Mouse (Mus musculus): ENCODE measurements around the gene Lsm3. TPM values are rescaled to one million over a fixed set of nuclear protein-coding genes. Genes with fewer than 3 reads are reported as not detected.

The Lsm3 gene
- total and polyA plus RNA-seq, 3 experiments = 238 to 259 TPM; not detected in 1

- TF ChIP-seq USF1 (IDR thresholded peaks at IDR 0.05; ENCODE audit: low read depth, low read length) = no peak
- no peak for TF ChIP-seq NELFE (IDR thresholded peaks at IDR 0.05; ENCODE audit: low read depth, low read length)
- no peak overlapping the region for H3K9ac ChIP-seq (ENCODE audit: control insufficient read depth, low read depth, low read length, poor library complexity, severe bottlenecking)
- no peaks in the 10 kb centered on the region for H3K36me3 ChIP-seq (ENCODE audit: control insufficient read depth in 1 of 2, insufficient read depth in 2 of 2, low read length in 2 of 2)
- no peak for DNase-seq (ENCODE audit: low read depth, low spot score)
- no peak overlapping the region for H3K4me3 ChIP-seq (ENCODE audit: control insufficient read depth in 1 of 2, insufficient read depth in 1 of 2, low read depth in 2 of 2, low read length in 2 of 2)
- no peaks in the 10 kb centered on the region for H3K79me2 ChIP-seq (ENCODE audit: control insufficient read depth, insufficient read depth, low read length, poor library complexity)
- no peaks in the 10 kb centered on the region for H3K4me1 ChIP-seq (ENCODE audit: control insufficient read depth in 1 of 2, insufficient read depth in 2 of 2, low read length in 2 of 2)
- H3K9me3 ChIP-seq (replicated peaks; ENCODE audit: insufficient read depth, low read length) = no peaks in the 10 kb centered on the region
- H3K27ac ChIP-seq (ENCODE audit: control insufficient read depth, low read depth, low read length) = no peak overlapping the region
- H3K27me3 ChIP-seq (ENCODE audit: control insufficient read depth in 1 of 2, insufficient read depth in 2 of 2, low read length in 2 of 2) = peaks cover 0 to 1% of the 10 kb centered on the region in 2 experiments; a peak in 1 of 4 replicates
Measured at GRCm38 (mm10) chr6:91541276-91541675, 25.5 kb downstream of the Lsm3 start.

- Histone ChIP-seq H3K9ac (ENCODE audit: control insufficient read depth, low read depth, low read length, poor library complexity, severe bottlenecking) (no peak overlapping the region), H3K27ac (ENCODE audit: control insufficient read depth, low read depth, low read length) (no peak overlapping the region), H3K79me2 (ENCODE audit: control insufficient read depth, insufficient read depth, low read length, poor library complexity) (no peaks in the 10 kb centered on the region), H3K27me3 (ENCODE audit: control insufficient read depth in 1 of 2, insufficient read depth in 2 of 2, low read length in 2 of 2) (peaks cover 0 to 3% of the 10 kb centered on the region in 2 experiments; a peak in 2 of 4 replicates), H3K4me3 (ENCODE audit: control insufficient read depth in 1 of 2, insufficient read depth in 1 of 2, low read depth in 2 of 2, low read length in 2 of 2) (no peak overlapping the region), H3K9me3 (replicated peaks; ENCODE audit: insufficient read depth, low read length) (no peaks in the 10 kb centered on the region), H3K4me1 (ENCODE audit: control insufficient read depth in 1 of 2, insufficient read depth in 2 of 2, low read length in 2 of 2) (no peaks in the 10 kb centered on the region), H3K36me3 (ENCODE audit: control insufficient read depth in 1 of 2, insufficient read depth in 2 of 2, low read length in 2 of 2) (no peaks in the 10 kb centered on the region)
- TF ChIP-seq CHD1 (IDR thresholded peaks at IDR 0.05; ENCODE audit: low read depth, low read length) (no peak), E2F4 (IDR thresholded peaks at IDR 0.05; ENCODE audit: borderline replicate concordance, low read depth, low read length) (no peak), TAL1 (IDR thresholded peaks at IDR 0.05; ENCODE audit: low read length) (no peak), KAT2A (conservative IDR thresholded peaks at IDR 0.05; ENCODE audit: low read depth, low read length) (no peak), TCF12 (IDR thresholded peaks at IDR 0.05; ENCODE audit: low read depth, low read length) (no peak), CTCF (IDR thresholded peaks at IDR 0.05 in 2 of 3, conservative IDR thresholded peaks at IDR 0.05 in 1 of 3; ENCODE audit: control insufficient read depth in 1 of 3, insufficient read depth in 1 of 3, low read depth in 2 of 3, low read length in 3 of 3, poor library complexity in 1 of 3, severe bottlenecking in 1 of 3) (no peak), ELF1 (IDR thresholded peaks at IDR 0.05; ENCODE audit: low read depth, low read length) (no peak), JUND (IDR thresholded peaks at IDR 0.05; ENCODE audit: low read depth, low read length) (no peak), GABPA (IDR thresholded peaks at IDR 0.05; ENCODE audit: low read depth, low read length) (no peak), MXI1 (IDR thresholded peaks at IDR 0.05; ENCODE audit: low read depth, low read length) (no peak), CHD2 (IDR thresholded peaks at IDR 0.05; ENCODE audit: low read length) (no peak), GATA1 (IDR thresholded peaks at IDR 0.05; ENCODE audit: low read depth, low read length) (no peak), MYB (IDR thresholded peaks at IDR 0.05; ENCODE audit: low read depth, low read length) (no peak), MYC (IDR thresholded peaks at IDR 0.05; ENCODE audit: low read depth, low read length) (no peak), ZMIZ1 (IDR thresholded peaks at IDR 0.05; ENCODE audit: low read depth, low read length) (no peak)
- no peak for DNase-seq (ENCODE audit: low read depth, low spot score)
Measured at GRCm38 (mm10) chr6:91543056-91543455, 27.3 kb downstream of the Lsm3 start.
